Mouse (Mus musculus) left cerebral cortex, postnatal 14 days (tissue): ENCODE measurements around the gene Ikbke. TPM values are rescaled to one million over a fixed set of nuclear protein-coding genes. Genes with fewer than 3 reads are reported as not detected.

Experiments
- DNase-seq, 2 experiments: peaks; one replicate each; pipeline ENCODE4 v3.0.0; 2021 to 2022; ENCODE audit warnings: low spot score in 2 of 2, mixed read lengths in 1 of 2
- intact Hi-C: fragments of 180-260 bp; cut with DNase I; formaldehyde crosslinking; loops from one replicate; pipeline ENCODE4 v1.15.1; 2025
- total RNA-seq, 2 experiments: library from RNA; stranded (reverse); gene quantifications; 2 replicates each; pipeline ENCODE4 v1.2.3; 2021

Gene Ikbke
- total RNA-seq, 2 experiments from 2014 or later = 1.5 TPM

DNA sequence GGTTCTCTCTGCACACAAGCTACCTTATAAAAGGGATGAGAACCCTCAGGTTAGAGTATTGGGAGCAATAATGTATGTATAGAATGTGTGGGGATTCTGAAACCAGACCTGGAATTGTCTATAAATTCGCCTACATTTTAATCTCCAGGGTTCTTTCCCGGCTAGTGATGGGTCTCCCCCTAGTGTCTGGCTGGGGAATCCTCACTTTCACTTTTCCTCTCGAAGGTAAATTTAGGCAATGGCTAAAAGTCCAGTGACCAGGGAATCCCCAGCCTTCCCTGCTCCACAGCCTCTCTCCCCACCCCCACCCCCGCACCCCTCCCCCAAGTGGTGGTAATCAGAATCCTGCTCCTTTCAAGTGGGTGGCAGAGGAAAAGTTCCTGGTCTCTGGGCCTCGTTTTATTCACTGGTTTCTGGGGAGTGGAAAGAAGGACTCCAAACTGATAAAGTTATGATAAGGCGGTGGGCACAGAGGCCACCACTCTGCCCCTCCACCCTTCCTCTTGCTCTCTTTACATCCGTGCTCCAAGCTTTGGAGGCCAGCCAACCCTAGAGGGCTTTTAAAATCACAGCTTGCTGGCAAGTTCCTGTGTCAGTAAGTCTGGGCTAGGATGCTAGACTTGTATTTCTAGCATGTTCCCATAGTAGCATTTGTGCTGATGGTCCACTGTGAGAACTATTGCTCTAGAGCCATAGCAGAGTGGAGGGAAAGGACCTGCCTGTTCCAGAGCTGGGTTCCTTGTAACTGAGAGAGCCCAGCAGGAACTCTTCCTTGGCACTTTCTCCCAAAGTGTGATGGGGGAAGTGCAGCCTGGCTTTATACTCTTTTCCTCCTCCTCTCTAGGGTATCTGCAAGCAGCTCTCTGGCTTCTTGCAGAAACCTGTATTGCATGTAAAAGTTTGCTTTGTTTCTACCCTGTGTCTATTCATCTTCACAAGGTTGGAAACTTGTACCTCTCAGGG is 32.7 kb downstream of the Ikbke start:
- intact Hi-C loops = loop anchor here (2.0 to 5.0 kb wide), 3 partner anchors 39 to 129 kb away; no protein-coding TSS in a partner anchor

GRCm38 (mm10) chr1:131245926-131246325 is 33.5 kb downstream of the Ikbke start:
- DNase-seq = peak; percentile 56 to 59
- intact Hi-C loops = loop anchor here (2.0 to 5.0 kb wide), 3 partner anchors 39 to 129 kb away; no protein-coding TSS in a partner anchor

More for the DNA sequence above, 32.7 kb downstream of the Ikbke start:
- peak; percentile 66 to 67 for DNase-seq

DNA sequence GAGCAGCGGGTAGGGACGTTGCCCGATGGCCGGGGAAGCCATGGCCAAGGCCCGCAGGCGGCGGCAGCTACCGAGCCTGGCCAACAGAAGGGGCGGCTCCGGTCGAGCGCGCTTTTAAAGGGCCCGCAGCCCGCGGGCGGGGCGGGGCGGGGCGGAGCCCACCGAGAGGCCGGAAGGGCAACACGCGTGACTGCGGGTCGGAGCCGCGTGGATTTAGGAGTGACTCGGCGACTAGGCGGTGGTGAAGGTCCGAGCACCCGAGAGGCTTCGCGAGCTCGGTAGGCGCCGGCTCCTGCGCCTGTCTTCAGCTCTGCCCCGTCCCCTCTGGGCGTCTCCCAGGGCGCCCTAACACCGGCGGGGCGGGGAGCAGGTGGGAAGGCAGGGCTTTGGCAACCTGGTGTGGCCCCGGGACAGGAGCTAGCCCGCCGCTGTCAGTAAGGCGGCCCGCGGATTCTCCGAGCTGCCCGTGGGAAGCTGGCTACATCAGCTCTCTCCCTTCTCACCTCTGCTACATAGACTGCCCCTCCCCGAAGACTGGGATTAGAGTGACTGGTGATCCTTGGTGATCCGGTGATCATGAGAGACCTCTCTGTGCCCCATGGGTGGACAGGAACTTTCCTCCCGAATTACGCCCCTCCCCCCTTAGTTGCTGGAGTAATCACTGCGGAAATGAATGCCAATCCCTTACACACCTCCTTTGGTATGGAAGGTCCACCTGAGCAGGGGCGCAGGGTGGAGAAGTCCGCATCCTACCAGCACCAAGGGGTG is 34.1 kb downstream of the Ikbke start, which contains the start of gene Rassf5:
Gene Rassf5, minus strand, starts transcription at position 170 of the 768 bp plus-strand sequence.
- DNase-seq = peak; percentile 38 to 62
- intact Hi-C loops = loop anchor here (5.0 kb wide), 2 partner anchors 38 to 128 kb away; no protein-coding TSS in a partner anchor

DNA sequence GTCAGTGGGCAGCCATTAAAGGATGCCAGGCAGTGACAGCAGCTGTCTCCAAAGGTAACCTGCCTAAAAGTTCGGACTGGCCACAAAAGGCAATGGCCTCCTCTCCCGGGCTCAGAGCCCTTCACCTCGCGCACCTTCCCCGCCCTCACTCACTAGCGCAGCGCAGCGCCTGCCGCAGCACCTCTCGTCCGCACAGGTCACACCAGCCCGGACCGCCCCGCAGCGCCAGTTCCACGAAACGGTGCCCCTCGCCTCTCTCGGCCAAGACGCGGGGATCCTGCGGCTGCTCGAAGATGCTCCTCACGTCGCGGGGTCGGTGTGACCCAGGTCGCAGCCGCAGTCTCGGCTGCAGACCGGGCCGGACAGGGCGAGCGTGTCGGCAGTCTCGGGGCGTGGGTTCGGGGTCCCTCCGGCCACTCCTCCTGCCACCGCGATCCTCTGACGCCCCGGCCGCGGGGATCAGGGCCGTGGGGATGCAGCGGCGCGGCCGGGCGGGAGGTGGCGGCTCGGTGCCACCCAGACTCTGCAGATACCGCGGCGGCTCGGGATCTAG is 34.8 kb downstream of the Ikbke start:
- intact Hi-C loops = loop anchor here (5.0 kb wide), 2 partner anchors 37 to 127 kb away; no protein-coding TSS in a partner anchor
- DNase-seq = no peak

GRCm38 (mm10) chr1:131242956-131243355 is 36.5 kb downstream of the Ikbke start:
- DNase-seq = no peak
- intact Hi-C loops = no loop called here

- intact Hi-C loops = no loop called here
- DNase-seq = no peak
These were observed 39.7 kb downstream of the Ikbke start for GRCm38 (mm10) chr1:131239576-131240193.

DNA sequence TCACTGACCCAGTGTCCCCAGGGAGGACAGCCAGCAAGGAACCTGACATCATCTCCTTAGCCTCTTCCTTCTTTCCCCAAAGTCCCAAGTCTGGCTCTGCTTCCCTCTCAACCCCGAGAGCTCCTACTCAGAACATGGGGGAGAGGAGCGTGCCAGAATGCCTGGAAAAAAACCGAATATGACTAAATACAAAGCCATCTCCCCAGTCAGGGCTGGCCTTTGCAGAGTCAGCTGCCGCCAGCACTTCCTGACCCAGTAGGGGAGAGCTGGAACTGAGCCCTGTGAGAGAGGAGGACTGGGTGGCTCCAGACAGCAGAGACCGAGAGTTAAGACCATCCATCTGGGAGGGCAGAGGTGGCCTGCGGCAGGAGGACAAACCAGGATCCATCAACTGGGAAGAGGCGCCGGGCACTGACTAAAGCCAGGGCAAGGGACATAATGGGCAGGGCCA is 40.5 kb downstream of the Ikbke start:
- intact Hi-C loops = no loop called here
- DNase-seq = no peak

DNA sequence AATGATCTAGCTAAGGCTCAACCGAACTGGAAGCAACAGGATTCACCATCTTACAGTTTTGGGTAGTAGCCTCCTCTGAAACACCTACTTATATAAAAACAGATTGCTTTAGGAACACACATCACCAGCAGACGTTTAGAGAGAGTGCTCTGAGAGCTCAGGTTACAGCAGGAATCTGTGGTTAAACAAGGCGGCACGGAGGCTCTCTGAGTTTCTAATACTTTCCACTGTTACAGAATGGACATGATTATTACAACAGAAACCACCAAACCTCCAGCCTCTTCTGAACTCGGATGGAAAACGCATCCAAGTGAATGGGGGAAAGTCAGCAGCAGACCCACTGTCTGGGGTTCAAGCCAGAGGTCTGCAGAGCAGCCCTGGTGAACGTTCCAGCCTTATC is 43.3 kb downstream of the Ikbke start:
- no peak for DNase-seq
- intact Hi-C loops = no loop called here

GRCm38 (mm10) chr1:131233527-131233926 is 45.9 kb downstream of the Ikbke start:
- DNase-seq = no peak
- intact Hi-C loops = no loop called here

DNA sequence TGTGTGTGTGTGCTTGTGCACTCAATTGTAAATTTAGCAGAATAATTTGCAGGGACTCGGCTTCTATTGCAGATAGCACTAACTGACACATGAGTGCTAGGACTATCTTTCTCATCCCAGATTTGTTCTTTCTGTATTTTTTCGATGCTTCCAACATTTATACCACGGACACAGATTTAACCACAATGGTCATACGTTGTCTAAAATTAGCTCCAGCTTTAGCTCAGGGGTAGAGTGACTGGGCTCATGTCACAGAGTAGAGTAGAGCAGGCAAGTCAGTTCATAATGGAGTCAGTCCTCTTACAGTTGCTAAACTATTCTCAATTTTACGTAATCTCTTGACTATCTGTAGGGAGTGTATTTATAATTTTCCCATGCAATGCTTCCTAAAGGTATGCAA is 50.7 kb downstream of the Ikbke start:
- intact Hi-C loops = no loop called here

GRCm38 (mm10) chr1:131228225-131228624 is 51.2 kb downstream of the Ikbke start:
- DNase-seq = no peak
- intact Hi-C loops = no loop called here

More for the DNA sequence above, 50.7 kb downstream of the Ikbke start:
- DNase-seq = no peak

DNA sequence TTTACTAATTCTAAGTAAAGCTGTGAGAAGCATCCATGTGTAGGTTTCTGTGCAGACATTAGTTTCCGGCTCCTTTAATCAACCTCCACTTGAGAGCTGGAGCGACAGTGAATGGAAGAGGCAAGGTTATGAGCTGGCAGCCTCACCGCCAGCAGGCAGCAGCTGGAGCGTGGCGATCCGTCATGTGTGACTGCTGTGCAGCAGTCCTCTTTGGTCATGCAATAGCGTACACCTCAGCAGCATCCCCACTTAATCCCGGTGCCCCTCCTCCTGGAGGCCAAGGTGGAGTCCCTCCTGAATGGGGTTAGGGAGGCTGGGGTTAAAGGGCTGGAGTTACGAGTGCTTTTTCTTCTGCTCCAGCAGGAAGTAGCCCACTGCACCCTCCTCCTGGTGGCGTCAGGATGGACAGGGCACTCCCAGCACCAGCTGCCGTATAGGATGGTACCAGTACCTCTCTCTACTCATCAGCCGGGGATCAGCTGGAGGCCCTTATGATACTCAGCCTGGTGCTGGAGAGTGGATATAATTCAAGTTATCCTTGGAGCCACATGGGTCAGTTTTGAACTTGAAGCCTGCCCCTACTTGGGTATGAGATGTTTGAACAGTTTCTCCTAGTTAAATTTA is 54.4 kb downstream of the Ikbke start:
- intact Hi-C loops = no loop called here
- DNase-seq = no peak

DNA sequence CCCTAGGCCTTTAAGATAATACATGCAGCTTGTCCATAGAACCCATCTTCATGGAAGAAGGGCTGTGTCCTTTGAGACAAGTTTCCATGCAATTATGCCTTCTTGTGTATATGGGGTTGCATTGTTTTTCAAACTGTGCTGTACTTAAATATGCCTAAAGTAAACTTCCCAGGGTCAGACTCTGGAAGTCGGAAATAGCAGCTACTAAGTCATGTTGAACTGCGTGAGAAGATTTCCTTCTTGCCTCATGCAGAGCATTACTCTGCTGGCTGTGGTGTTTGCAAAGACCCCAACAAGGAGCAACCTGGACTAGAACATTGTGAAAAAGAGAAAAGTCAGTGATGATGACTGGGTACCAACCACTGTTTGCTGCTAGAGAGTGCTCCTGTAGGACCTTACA is 56.1 kb downstream of the Ikbke start:
- no peak for DNase-seq
- intact Hi-C loops = no loop called here

DNA sequence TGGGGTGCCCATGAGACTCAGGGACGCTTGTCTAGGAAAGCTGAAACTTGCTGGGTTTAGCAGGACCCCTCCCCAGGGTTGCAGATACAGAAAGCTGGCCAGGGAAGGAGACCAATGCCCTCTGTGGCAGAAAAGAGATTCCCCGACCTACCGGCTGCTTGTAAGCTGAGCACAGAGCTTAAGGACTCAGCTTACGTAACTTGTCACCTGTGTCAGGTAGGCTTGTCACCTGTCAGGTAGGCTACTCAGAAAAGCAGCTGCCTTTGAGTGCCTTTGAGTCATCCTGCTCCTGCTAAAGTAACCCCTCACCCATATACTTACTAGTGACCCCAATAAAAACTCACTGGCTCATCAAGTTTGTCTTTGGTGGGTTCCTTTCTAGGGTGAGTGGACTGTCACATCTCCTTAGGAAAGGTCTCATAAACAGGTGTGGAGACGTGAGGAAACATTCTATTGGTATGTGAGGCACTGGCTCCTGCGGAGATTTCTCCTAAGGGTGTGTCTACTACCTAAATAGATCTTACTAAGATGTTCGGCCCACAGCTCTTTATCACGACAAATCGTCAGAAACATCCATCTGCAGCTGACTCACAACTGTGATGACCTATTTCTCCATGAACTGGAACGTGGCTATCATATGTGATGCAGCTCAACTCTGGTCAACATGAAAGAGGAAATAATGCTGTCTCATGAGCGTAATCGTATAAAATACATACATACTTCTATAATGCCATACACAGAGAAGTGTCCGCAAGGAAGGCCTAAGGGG is 57.4 kb downstream of the Ikbke start:
- no peak for DNase-seq
- intact Hi-C loops = no loop called here

GRCm38 (mm10) chr1:131218933-131219332 is 60.5 kb downstream of the Ikbke start:
- intact Hi-C loops = no loop called here
- DNase-seq = no peak

DNA sequence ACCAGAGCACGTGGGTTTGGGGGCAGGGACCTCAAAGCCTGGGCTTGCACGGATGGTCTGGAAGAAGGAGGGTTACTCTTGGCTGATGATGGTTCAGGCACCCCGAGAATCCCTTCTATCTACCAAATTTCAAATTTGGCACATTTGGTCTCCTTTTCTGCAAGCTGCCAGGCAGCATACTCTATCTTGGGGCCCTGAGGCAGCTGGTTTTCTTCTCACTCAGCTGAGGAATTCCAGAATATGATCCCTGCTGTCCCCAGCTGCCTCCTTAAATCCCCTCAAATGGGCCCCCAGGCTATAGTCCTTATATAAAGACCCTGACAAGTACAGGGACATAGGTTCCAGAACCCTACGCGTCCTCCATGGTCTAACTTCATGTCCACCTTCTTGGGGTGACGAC is 66.0 kb downstream of the Ikbke start:
- intact Hi-C loops = no loop called here
- DNase-seq = peak in 1 of 2 experiments; percentile 26

DNA sequence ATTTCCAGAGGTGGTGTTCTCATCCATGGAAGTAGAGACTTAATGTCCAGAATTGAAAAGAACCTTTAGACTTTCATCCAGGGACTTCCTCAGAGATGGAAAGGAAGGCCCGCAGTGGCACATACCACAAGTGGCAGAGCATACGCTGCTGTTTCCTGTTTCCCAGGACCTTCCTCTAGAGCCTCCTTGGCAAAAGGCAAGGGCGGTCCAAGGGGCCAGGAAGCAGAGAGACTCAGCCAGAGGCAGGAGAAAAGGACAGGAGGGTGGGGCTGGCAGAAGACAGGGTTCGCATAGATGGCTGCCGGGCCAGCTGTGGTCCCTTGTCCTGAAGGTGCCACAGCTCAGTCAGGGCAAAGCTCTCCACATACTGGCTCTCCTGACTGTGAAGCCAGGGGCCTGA is 66.5 kb downstream of the Ikbke start:
- intact Hi-C loops = no loop called here

GRCm38 (mm10) chr1:131211655-131212054 is 67.8 kb downstream of the Ikbke start:
- intact Hi-C loops = no loop called here
- no peak for DNase-seq

More for the DNA sequence above, 66.5 kb downstream of the Ikbke start:
- DNase-seq = no peak
